Mouse (Mus musculus): Measurements from ENCODE around the gene Inpp4b. TPM values are rescaled to one million over a fixed set of nuclear protein-coding genes. Genes with fewer than 3 reads are reported as not detected.

The Inpp4b gene
- polyA plus RNA-seq, 1 experiment from 2014 or later: 10.1 TPM

GRCm38 (mm10) chr8:81412707-81413106 is 70.4 kb downstream of the Inpp4b start:
- H3K9me3 ChIP-seq (ENCODE audit: control insufficient read depth, low read length): no peaks in the 10 kb centered on the region
- no peaks in the 10 kb centered on the region for H3K27me3 ChIP-seq (ENCODE audit: control insufficient read depth, insufficient read depth, low read length)
- WGBS: 56% methylated on average over 2 of the region's 2 CpGs
- H3K4me2 ChIP-seq (ENCODE audit: low read depth, low read length): no peak overlapping the region
- H3K36me3 ChIP-seq (ENCODE audit: control insufficient read depth, insufficient read depth, low read length): no peaks in the 10 kb centered on the region
- H3K9ac ChIP-seq (replicated peaks; ENCODE audit: low read depth, low read length): no peak overlapping the region
- no peak for ATAC-seq (ENCODE audit: low read depth)
- H3K27ac ChIP-seq (ENCODE audit: low read depth, low read length): no peak overlapping the region
- H3K4me1 ChIP-seq (ENCODE audit: control insufficient read depth, insufficient read depth, low read length): no peaks in the 10 kb centered on the region
- H3K4me3 ChIP-seq (ENCODE audit: low read depth, low read length): no peak overlapping the region

DNA sequence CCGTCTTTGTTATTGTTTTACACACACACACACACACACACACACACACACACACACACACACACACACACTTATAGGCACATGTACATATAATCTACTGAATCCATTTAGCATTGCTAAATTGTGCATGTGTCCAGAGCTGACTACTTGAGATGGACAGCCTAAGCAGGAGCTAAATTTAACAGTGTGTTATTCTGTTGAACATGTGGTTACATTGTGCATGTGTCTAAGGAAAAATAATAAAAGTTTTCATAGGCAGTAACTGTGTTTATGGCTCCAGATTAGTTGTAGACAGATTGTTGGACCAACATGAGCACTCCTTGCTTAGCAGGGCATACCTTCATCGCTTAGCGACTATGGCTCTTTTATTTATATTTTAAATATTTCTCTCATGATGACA is 101.6 kb downstream of the Inpp4b start:
- Histone ChIP-seq H3K36me3 (ENCODE audit: control insufficient read depth, insufficient read depth, low read length) (no peaks in the 10 kb centered on the region), H3K4me3 (ENCODE audit: low read depth, low read length) (no peak overlapping the region), H3K4me1 (ENCODE audit: control insufficient read depth, insufficient read depth, low read length) (no peaks in the 10 kb centered on the region), H3K4me2 (ENCODE audit: low read depth, low read length) (no peak overlapping the region), H3K27me3 (ENCODE audit: control insufficient read depth, insufficient read depth, low read length) (no peaks in the 10 kb centered on the region), H3K27ac (ENCODE audit: low read depth, low read length) (no peak overlapping the region), H3K9me3 (ENCODE audit: control insufficient read depth, low read length) (no peaks in the 10 kb centered on the region), H3K9ac (replicated peaks; ENCODE audit: low read depth, low read length) (no peak overlapping the region)
- no peak for ATAC-seq (ENCODE audit: low read depth)
- WGBS: 96% methylated on average over 3 of the region's 3 CpGs

DNA sequence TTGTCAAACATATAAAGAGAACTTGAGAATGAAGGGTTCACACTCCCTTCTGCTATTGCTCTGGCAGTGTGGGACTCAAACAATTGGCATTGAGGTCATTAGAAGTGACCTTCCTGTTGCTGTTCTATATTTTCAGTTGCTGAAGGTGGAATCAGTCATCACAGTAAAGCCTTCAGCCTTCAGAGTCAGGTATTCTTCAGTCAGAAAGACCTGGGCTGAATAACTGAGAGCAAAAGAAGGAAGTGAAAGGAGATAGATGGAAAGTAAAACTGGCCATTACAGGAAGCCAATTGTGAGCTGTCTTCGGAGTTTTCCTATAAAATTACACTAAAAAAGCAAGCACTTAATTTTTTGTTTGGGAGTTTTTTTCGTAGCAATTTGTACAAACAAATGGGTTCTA is 107.4 kb downstream of the Inpp4b start:
- H3K36me3 ChIP-seq (ENCODE audit: control insufficient read depth, insufficient read depth, low read length): no peaks in the 10 kb centered on the region
- no peaks in the 10 kb centered on the region for H3K27me3 ChIP-seq (ENCODE audit: control insufficient read depth, insufficient read depth, low read length)
- ATAC-seq (ENCODE audit: low read depth): no peak
- WGBS: 80% methylated on average over 2 of the region's 2 CpGs
- no peak overlapping the region for H3K27ac ChIP-seq (ENCODE audit: low read depth, low read length)
- H3K9ac ChIP-seq (replicated peaks; ENCODE audit: low read depth, low read length): no peak overlapping the region
- H3K4me3 ChIP-seq (ENCODE audit: low read depth, low read length): no peak overlapping the region
- no peak overlapping the region for H3K4me2 ChIP-seq (ENCODE audit: low read depth, low read length)
- no peaks in the 10 kb centered on the region for H3K9me3 ChIP-seq (ENCODE audit: control insufficient read depth, low read length)
- no peaks in the 10 kb centered on the region for H3K4me1 ChIP-seq (ENCODE audit: control insufficient read depth, insufficient read depth, low read length)

DNA sequence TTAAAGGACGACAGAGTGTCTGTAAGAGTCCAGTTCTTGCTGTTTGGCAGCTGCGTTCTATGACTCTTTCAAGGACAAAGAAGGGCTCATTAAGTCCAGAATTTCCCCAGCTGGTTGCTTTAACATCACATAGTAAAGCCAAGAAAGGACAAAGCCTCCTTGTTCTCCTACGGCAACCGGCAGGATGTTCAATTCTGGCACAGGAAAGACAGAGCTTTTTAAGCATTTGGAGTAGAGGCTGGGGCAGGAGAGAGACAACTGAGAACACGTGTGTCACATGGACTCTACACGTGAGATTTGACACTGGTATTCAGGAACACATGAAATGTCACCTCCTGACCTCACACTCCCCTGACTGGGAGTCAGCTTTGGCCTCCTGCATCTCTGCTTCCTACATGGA is 109.7 kb downstream of the Inpp4b start:
- 13% methylated on average over 6 of the region's 6 CpGs for WGBS

GRCm38 (mm10) chr8:81454830-81455229 is 112.5 kb downstream of the Inpp4b start:
- no peak overlapping the region for H3K9ac ChIP-seq (replicated peaks; ENCODE audit: low read depth, low read length)
- no peaks in the 10 kb centered on the region for H3K27me3 ChIP-seq (ENCODE audit: control insufficient read depth, insufficient read depth, low read length)
- no peak overlapping the region for H3K4me2 ChIP-seq (ENCODE audit: low read depth, low read length)
- H3K4me1 ChIP-seq (ENCODE audit: control insufficient read depth, insufficient read depth, low read length): no peaks in the 10 kb centered on the region
- no peaks in the 10 kb centered on the region for H3K9me3 ChIP-seq (ENCODE audit: control insufficient read depth, low read length)
- 89% methylated on average over 2 of the region's 2 CpGs for WGBS
- ATAC-seq (ENCODE audit: low read depth): no peak
- H3K4me3 ChIP-seq (ENCODE audit: low read depth, low read length): no peak overlapping the region
- H3K36me3 ChIP-seq (ENCODE audit: control insufficient read depth, insufficient read depth, low read length): no peaks in the 10 kb centered on the region
- no peak overlapping the region for H3K27ac ChIP-seq (ENCODE audit: low read depth, low read length)

More for the DNA sequence above, 109.7 kb downstream of the Inpp4b start:
- ATAC-seq (ENCODE audit: low read depth): peak; percentile 74; the same call in 1 of the 2 replicates
- no peak overlapping the region for H3K9ac ChIP-seq (replicated peaks; ENCODE audit: low read depth, low read length)
- no peaks in the 10 kb centered on the region for H3K27me3 ChIP-seq (ENCODE audit: control insufficient read depth, insufficient read depth, low read length)
- no peaks in the 10 kb centered on the region for H3K4me1 ChIP-seq (ENCODE audit: control insufficient read depth, insufficient read depth, low read length)
- H3K9me3 ChIP-seq (ENCODE audit: control insufficient read depth, low read length): no peaks in the 10 kb centered on the region
- H3K36me3 ChIP-seq (ENCODE audit: control insufficient read depth, insufficient read depth, low read length): no peaks in the 10 kb centered on the region
- no peak overlapping the region for H3K27ac ChIP-seq (ENCODE audit: low read depth, low read length)
- no peak overlapping the region for H3K4me3 ChIP-seq (ENCODE audit: low read depth, low read length)
- H3K4me2 ChIP-seq (ENCODE audit: low read depth, low read length): no peak overlapping the region

DNA sequence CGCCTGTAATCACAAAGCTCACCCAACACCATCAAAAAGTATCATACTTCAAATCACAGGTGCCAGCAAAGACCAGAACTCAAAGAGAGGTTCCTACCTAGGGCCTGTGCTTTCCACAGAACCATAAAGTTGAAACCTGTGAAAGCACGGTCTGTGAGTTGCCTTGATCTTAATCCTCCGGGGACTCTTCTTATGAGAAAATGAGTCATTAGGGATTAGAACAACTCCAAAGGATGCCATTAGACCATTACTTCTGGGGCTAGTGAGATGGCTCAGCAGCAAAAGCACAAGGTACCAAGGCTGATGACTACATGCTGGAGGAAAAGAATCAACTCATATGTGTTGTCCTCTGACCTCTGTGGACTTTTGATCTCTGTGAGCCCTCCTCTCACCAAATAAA is 121.4 kb downstream of the Inpp4b start:
- no peak overlapping the region for H3K4me3 ChIP-seq (ENCODE audit: low read depth, low read length)
- no peaks in the 10 kb centered on the region for H3K4me1 ChIP-seq (ENCODE audit: control insufficient read depth, insufficient read depth, low read length)
- no peaks in the 10 kb centered on the region for H3K27me3 ChIP-seq (ENCODE audit: control insufficient read depth, insufficient read depth, low read length)
- H3K9ac ChIP-seq (replicated peaks; ENCODE audit: low read depth, low read length): no peak overlapping the region
- no peak for ATAC-seq (ENCODE audit: low read depth)
- no peak overlapping the region for H3K4me2 ChIP-seq (ENCODE audit: low read depth, low read length)
- H3K36me3 ChIP-seq (ENCODE audit: control insufficient read depth, insufficient read depth, low read length): no peaks in the 10 kb centered on the region
- H3K9me3 ChIP-seq (ENCODE audit: control insufficient read depth, low read length): no peaks in the 10 kb centered on the region
- no peak overlapping the region for H3K27ac ChIP-seq (ENCODE audit: low read depth, low read length)
- 86% methylated on average over 3 of the region's 3 CpGs for WGBS

DNA sequence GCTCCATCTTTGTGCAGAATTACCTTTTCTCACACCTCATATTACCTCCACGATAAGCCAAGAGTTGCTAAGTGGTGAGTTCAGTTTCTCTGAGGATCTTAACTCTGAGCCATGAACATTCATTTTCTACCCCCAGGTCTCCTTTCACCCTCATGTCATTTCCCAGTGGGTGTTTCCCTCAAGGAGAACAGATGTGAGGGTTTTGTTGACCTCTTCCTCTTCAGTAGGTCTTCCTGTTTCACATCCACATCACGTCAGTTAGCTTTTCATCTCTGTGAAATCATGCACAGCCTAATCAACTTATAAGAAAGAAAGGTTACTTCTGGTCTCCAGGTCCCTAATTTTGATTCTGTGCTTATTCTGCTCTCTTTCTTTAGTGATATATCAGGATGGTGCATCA is 124.4 kb downstream of the Inpp4b start:
- Histone ChIP-seq H3K4me1 (ENCODE audit: control insufficient read depth, insufficient read depth, low read length) (no peaks in the 10 kb centered on the region), H3K9ac (replicated peaks; ENCODE audit: low read depth, low read length) (no peak overlapping the region), H3K36me3 (ENCODE audit: control insufficient read depth, insufficient read depth, low read length) (no peaks in the 10 kb centered on the region), H3K9me3 (ENCODE audit: control insufficient read depth, low read length) (no peaks in the 10 kb centered on the region), H3K27ac (ENCODE audit: low read depth, low read length) (no peak overlapping the region), H3K27me3 (ENCODE audit: control insufficient read depth, insufficient read depth, low read length) (no peaks in the 10 kb centered on the region), H3K4me3 (ENCODE audit: low read depth, low read length) (no peak overlapping the region), H3K4me2 (ENCODE audit: low read depth, low read length) (no peak overlapping the region)
- no peak for ATAC-seq (ENCODE audit: low read depth)
- 81% methylated on average over 2 of the region's 2 CpGs for WGBS

DNA sequence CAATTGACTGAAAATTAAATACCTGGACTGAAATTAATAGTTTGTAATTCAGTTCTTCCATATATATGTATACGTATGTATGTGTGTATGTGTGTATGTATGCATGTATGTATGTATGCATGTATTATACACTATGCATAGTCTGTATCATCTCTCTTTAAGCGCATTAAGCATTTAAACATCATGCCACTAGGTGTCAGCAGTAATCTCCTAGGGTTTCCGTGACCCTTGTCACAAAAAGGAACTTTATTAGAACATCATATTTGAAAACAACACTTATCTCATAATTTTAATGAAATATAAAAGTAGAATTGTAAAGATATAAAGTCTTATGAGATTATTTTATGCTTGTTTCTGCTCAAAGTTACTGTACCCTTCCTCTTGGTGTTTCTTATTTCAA is 136.3 kb downstream of the Inpp4b start:
- H3K27ac ChIP-seq (ENCODE audit: low read depth, low read length): no peak overlapping the region
- H3K9me3 ChIP-seq (ENCODE audit: control insufficient read depth, low read length): no peaks in the 10 kb centered on the region
- H3K4me1 ChIP-seq (ENCODE audit: control insufficient read depth, insufficient read depth, low read length): no peaks in the 10 kb centered on the region
- no peak overlapping the region for H3K9ac ChIP-seq (replicated peaks; ENCODE audit: low read depth, low read length)
- H3K36me3 ChIP-seq (ENCODE audit: control insufficient read depth, insufficient read depth, low read length): no peaks in the 10 kb centered on the region
- no peak overlapping the region for H3K4me2 ChIP-seq (ENCODE audit: low read depth, low read length)
- no peak overlapping the region for H3K4me3 ChIP-seq (ENCODE audit: low read depth, low read length)
- ATAC-seq (ENCODE audit: low read depth): no peak
- H3K27me3 ChIP-seq (ENCODE audit: control insufficient read depth, insufficient read depth, low read length): no peaks in the 10 kb centered on the region
- WGBS: 44% methylated on average over 3 of the region's 3 CpGs

GRCm38 (mm10) chr8:81483834-81484233 is 141.5 kb downstream of the Inpp4b start:
- H3K4me1 ChIP-seq (ENCODE audit: control insufficient read depth, insufficient read depth, low read length): no peaks in the 10 kb centered on the region
- WGBS: 92% methylated on average over 1 of the region's 1 CpGs

GRCm38 (mm10) chr8:81485626-81486025 is 143.3 kb downstream of the Inpp4b start:
- no peaks in the 10 kb centered on the region for H3K9me3 ChIP-seq (ENCODE audit: control insufficient read depth, low read length)
- no peaks in the 10 kb centered on the region for H3K36me3 ChIP-seq (ENCODE audit: control insufficient read depth, insufficient read depth, low read length)
- ATAC-seq (ENCODE audit: low read depth): no peak
- H3K4me3 ChIP-seq (ENCODE audit: low read depth, low read length): no peak overlapping the region
- H3K27me3 ChIP-seq (ENCODE audit: control insufficient read depth, insufficient read depth, low read length): no peaks in the 10 kb centered on the region
- no peak overlapping the region for H3K9ac ChIP-seq (replicated peaks; ENCODE audit: low read depth, low read length)
- H3K27ac ChIP-seq (ENCODE audit: low read depth, low read length): no peak overlapping the region
- H3K4me1 ChIP-seq (ENCODE audit: control insufficient read depth, insufficient read depth, low read length): no peaks in the 10 kb centered on the region
- WGBS: 88% methylated on average over 1 of the region's 1 CpGs
- H3K4me2 ChIP-seq (ENCODE audit: low read depth, low read length): no peak overlapping the region

More at GRCm38 (mm10) chr8:81483834-81484233, 141.5 kb downstream of the Inpp4b start:
- Histone ChIP-seq H3K4me2 (ENCODE audit: low read depth, low read length) (no peak overlapping the region), H3K4me3 (ENCODE audit: low read depth, low read length) (no peak overlapping the region), H3K27ac (ENCODE audit: low read depth, low read length) (no peak overlapping the region), H3K27me3 (ENCODE audit: control insufficient read depth, insufficient read depth, low read length) (no peaks in the 10 kb centered on the region), H3K9ac (replicated peaks; ENCODE audit: low read depth, low read length) (no peak overlapping the region), H3K36me3 (ENCODE audit: control insufficient read depth, insufficient read depth, low read length) (no peaks in the 10 kb centered on the region), H3K9me3 (ENCODE audit: control insufficient read depth, low read length) (no peaks in the 10 kb centered on the region)
- no peak for ATAC-seq (ENCODE audit: low read depth)
